Mouse (Mus musculus): Measurements from ENCODE around the gene Mafg. TPM values are rescaled to one million over a fixed set of nuclear protein-coding genes. Genes with fewer than 3 reads are reported as not detected.
"Not testable (repeated sequence)": the region's sequence is repeated elsewhere in the genome, so short reads cannot be mapped to it uniquely, and the experiment has no call there.

Mafg gene
- total and polyA plus RNA-seq, 3 experiments, result 32.8 to 45.2 (median 35.7) TPM

DNA sequence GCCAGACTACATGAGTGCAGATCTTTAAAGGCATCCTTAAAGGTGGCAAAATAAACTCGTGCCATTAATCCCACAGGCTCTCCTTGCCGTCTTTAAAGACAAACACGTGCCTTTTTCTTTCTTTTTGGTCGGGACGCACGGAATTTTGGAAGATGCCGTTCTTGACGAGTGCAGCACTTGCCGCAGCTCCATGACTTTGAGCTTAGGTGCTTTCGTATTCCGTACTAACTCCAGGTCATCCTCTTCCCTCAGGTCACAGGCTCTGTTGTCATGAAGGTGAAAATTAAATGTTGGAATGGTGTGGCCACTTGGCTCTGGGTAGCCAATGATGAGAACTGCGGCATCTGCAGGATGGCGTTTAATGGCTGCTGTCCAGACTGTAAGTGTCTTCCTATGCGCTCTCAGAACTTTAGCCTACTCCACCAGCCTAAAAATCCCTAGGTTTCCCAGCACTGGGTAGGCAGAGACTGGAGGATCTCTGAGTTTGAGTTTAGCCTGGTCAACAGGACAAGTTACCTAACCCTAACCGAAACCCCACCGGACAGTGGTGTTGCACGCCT lies 34.3 kb downstream of the Mafg start:
- H3K4me3 ChIP-seq, result peak overlapping the region; percentile 85
- no peak for DNase-seq
- H3K27me3 ChIP-seq (ENCODE audit: control insufficient read depth, insufficient read depth, low read length), result no peaks in the 10 kb centered on the region
- H3K9ac ChIP-seq (ENCODE audit: low read depth, low read length), result peak overlapping the region; percentile 81
- H3K27ac ChIP-seq, result peak overlapping the region; percentile 77
- 41% methylated on average over 17 of the region's 17 CpGs for WGBS
- intact Hi-C loops (cut with DNase I), result no loop called here
- H3K4me1 ChIP-seq (ENCODE audit: control insufficient read depth, insufficient read depth, low read length), result peaks cover 7% of the 10 kb centered on the region
- H3K79me2 ChIP-seq (replicated peaks; ENCODE audit: control insufficient read depth, insufficient read depth, low read length), result peaks cover 3% of the 10 kb centered on the region
- no peak for TF ChIP-seq EP300 (IDR thresholded peaks at IDR 0.05; ENCODE audit: insufficient read depth, low read depth, low read length)
- TF ChIP-seq CTCF (IDR thresholded peaks at IDR 0.05), result no peak
- no peak for TF ChIP-seq POLR2A (IDR thresholded peaks at IDR 0.05; ENCODE audit: insufficient read depth, low read depth, low read length)
- no peaks in the 10 kb centered on the region; the same call in 1 of the 2 replicates for H3K36me3 ChIP-seq (ENCODE audit: control insufficient read depth, insufficient read depth, low read length)

DNA sequence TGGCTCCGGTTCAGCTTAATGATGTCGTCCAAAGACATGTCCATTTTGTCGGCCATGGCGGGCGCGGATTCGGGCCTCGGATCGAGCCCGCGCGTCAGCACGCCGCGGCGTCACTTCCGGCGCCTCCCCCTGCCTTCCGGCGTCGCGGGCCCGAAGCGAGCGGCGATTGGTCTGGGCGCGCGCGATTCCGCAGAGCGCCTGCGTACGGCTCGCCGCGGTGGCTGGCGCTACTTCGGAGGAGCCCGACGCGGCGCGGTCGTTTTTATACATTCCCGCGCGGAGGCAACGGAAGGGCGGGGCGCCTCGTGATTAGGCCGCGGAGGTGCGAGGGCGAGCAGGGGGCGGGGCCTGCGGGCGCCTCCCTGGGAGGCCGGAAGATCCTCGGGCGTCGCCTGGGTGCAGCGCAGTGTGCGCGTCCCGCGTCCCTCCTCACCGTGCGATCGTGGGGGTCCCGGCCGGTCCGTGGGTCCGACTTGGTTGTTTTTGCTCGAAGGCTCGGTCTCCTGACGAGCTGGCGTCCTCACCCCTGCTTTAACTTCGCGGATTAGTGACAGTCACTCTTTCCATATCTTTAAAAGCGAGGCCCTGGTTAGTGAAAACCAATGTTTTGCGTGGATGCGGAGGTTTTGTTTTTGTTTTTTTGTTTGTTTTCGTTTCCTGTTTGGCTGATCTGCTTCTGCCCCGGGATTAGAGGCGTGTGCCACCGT lies 35.0 kb downstream of the Mafg start, which contains the start of the genes Alyref and Anapc11:
Gene Alyref (minus strand): TSS at position 83 of the 707 bp plus-strand sequence.
Gene Anapc11 (plus strand): TSS at position 139 of the 707 bp plus-strand sequence.
- Histone ChIP-seq H3K36me3 (ENCODE audit: control insufficient read depth, insufficient read depth, low read length) (no peaks in the 10 kb centered on the region; the same call in 1 of the 2 replicates), H3K4me1 (ENCODE audit: control insufficient read depth, insufficient read depth, low read length) (peaks cover 7% of the 10 kb centered on the region), H3K79me2 (replicated peaks; ENCODE audit: control insufficient read depth, insufficient read depth, low read length) (peaks cover 3% of the 10 kb centered on the region), H3K27me3 (ENCODE audit: control insufficient read depth, insufficient read depth, low read length) (no peaks in the 10 kb centered on the region), H3K27ac (peak within 1 kb of the TSS; percentile 77), H3K9ac (ENCODE audit: low read depth, low read length) (peak within 1 kb of the TSS; percentile 84), H3K4me3 (peak within 1 kb of the TSS; percentile 85)
- DNase-seq, result peak; percentile 96 to 97
- intact Hi-C loops (cut with DNase I), result no loop called here
- TF ChIP-seq EP300 (IDR thresholded peaks at IDR 0.05; ENCODE audit: insufficient read depth, low read depth, low read length), result no peak
- TF ChIP-seq POLR2A (IDR thresholded peaks at IDR 0.05; ENCODE audit: insufficient read depth, low read depth, low read length), result peak; percentile 53
- TF ChIP-seq CTCF (IDR thresholded peaks at IDR 0.05), result peak; percentile 26
- WGBS, result under 1% methylated on average over 88 of the region's 88 CpGs

DNA sequence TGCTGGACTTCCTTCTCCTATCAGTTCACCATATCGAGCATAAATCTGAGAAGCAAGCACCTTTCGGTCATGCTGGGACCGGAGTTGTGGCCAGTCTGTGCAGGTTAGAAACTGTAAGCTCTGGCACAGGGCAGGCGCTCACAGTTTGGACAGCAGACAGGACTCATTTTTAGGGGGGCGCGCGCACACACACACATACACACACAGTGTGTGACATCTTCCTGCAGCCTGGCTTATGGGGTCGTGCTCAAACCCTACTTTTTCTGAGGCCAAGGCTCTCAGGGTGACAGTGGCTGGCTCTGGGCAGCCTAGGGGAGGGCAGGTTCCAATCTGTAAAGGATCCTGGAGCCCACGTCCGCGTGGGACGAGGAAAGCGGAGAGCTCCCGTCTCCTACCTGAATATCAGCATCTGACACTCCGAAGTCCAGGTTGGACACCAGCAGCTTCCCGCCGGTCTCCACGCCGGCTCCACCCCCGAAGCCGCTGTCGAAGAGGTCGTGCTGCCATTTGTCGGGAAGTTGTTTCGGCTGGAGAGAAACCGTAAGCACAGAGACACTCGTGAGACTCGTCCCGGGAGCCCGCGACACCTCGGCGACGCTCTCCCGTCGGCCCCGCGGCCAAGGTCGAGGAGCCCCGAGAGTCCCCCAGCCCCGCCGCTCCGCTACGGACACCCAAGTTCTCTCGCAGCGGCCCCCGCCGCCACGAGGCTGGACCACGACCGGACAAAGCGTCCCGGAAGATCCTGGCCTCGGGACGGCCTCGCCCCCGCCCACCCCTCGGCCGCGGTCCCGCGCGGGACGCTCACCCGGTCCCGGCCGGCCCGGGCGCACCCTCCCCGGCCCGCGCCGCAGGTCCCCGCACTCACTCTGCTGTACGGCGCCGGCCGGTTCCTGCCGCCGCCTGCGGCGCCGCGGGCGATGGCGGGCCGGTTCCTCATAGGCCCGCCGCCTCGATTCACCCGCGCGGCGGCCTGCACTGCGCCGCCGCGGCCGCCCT lies 35.9 kb downstream of the Mafg start:
- 3% methylated on average over 96 of the region's 99 CpGs for WGBS
- Histone ChIP-seq H3K4me3 (peak overlapping the region; percentile 85), H3K27me3 (ENCODE audit: control insufficient read depth, insufficient read depth, low read length) (no peaks in the 10 kb centered on the region), H3K36me3 (ENCODE audit: control insufficient read depth, insufficient read depth, low read length) (no peaks in the 10 kb centered on the region; the same call in none of the 2 replicates), H3K4me1 (ENCODE audit: control insufficient read depth, insufficient read depth, low read length) (peaks cover 7% of the 10 kb centered on the region), H3K79me2 (replicated peaks; ENCODE audit: control insufficient read depth, insufficient read depth, low read length) (peaks cover 3% of the 10 kb centered on the region), H3K27ac (peak overlapping the region; percentile 77), H3K9ac (ENCODE audit: low read depth, low read length) (peak overlapping the region; percentile 84)
- no peak for TF ChIP-seq CTCF (IDR thresholded peaks at IDR 0.05)
- no peak for TF ChIP-seq POLR2A (IDR thresholded peaks at IDR 0.05; ENCODE audit: insufficient read depth, low read depth, low read length)
- TF ChIP-seq EP300 (IDR thresholded peaks at IDR 0.05; ENCODE audit: insufficient read depth, low read depth, low read length), result no peak
- no peak for DNase-seq
- intact Hi-C loops (cut with DNase I), result no loop called here

DNA sequence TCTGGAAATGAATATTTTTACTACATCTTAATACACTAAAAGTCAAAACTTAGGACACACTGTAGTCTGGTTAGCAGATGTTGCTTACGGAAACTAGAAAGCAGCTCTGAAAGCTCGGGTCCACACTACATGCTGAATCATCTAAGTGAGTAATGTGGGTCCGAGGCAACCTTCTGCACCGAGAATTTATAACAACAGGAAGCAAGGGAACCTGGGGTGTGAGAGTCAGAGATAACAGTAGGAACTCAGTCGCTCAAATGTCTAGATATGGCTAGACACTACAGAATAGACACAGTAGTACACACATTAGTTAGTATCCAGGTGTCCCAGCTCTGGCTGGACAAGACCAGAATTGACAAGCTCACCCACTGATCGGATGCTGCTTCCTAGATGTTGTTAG lies 44.9 kb downstream of the Mafg start:
- no peak overlapping the region for H3K4me3 ChIP-seq
- no peaks in the 10 kb centered on the region for H3K27me3 ChIP-seq (ENCODE audit: control insufficient read depth, insufficient read depth, low read length)
- no peaks in the 10 kb centered on the region for H3K4me1 ChIP-seq (ENCODE audit: control insufficient read depth, insufficient read depth, low read length)
- no peaks in the 10 kb centered on the region; the same call in none of the 2 replicates for H3K36me3 ChIP-seq (ENCODE audit: control insufficient read depth, insufficient read depth, low read length)
- H3K9ac ChIP-seq (ENCODE audit: low read depth, low read length), result no peak overlapping the region
- intact Hi-C loops (cut with DNase I), result no loop called here
- no peak overlapping the region for H3K27ac ChIP-seq
- no peak for TF ChIP-seq CTCF (IDR thresholded peaks at IDR 0.05)
- no peak for TF ChIP-seq EP300 (IDR thresholded peaks at IDR 0.05; ENCODE audit: insufficient read depth, low read depth, low read length)
- TF ChIP-seq POLR2A (IDR thresholded peaks at IDR 0.05; ENCODE audit: insufficient read depth, low read depth, low read length), result no peak
- H3K79me2 ChIP-seq (replicated peaks; ENCODE audit: control insufficient read depth, insufficient read depth, low read length), result no peaks in the 10 kb centered on the region
- no peak for DNase-seq
- 61% methylated on average over 6 of the region's 6 CpGs for WGBS

DNA sequence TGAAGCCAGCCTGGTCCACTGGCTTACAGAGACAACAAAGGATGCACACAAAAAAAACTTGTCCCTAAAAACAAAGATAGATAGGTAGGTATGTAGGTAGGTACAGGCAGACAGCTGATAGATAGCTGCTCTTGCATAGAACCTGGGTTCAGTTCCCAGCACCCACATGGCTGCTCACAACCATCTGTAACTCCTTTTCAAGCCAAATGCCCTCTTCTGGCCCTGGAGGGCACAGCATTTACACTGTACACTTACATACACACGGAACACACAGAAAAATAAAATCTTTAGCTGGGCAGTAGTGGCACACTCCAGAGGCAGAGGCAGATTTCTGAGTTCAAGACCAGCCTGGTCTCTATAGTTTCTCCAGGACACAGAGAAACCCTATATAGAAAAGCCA lies 49.5 kb downstream of the Mafg start:
- no peak for DNase-seq
- Histone ChIP-seq H3K27me3 (ENCODE audit: control insufficient read depth, insufficient read depth, low read length) (no peaks in the 10 kb centered on the region), H3K36me3 (ENCODE audit: control insufficient read depth, insufficient read depth, low read length) (peaks cover 6% of the 10 kb centered on the region), H3K79me2 (replicated peaks; ENCODE audit: control insufficient read depth, insufficient read depth, low read length) (peaks cover 5% of the 10 kb centered on the region), H3K27ac (no peak overlapping the region), H3K9ac (ENCODE audit: low read depth, low read length) (no peak overlapping the region), H3K4me1 (ENCODE audit: control insufficient read depth, insufficient read depth, low read length) (peaks cover 7% of the 10 kb centered on the region), H3K4me3 (no peak overlapping the region)
- no peak for TF ChIP-seq EP300 (IDR thresholded peaks at IDR 0.05; ENCODE audit: insufficient read depth, low read depth, low read length)
- no peak for TF ChIP-seq POLR2A (IDR thresholded peaks at IDR 0.05; ENCODE audit: insufficient read depth, low read depth, low read length)
- no peak for TF ChIP-seq CTCF (IDR thresholded peaks at IDR 0.05)
- intact Hi-C loops (cut with DNase I), result loop anchor here (2.0 to 5.0 kb wide), 3 partner anchors 29 to 128 kb away; partner anchors contain the start of genes Cenpx, Lrrc45 and Mcrip1
- 97% methylated on average over 1 of the region's 1 CpGs for WGBS

DNA sequence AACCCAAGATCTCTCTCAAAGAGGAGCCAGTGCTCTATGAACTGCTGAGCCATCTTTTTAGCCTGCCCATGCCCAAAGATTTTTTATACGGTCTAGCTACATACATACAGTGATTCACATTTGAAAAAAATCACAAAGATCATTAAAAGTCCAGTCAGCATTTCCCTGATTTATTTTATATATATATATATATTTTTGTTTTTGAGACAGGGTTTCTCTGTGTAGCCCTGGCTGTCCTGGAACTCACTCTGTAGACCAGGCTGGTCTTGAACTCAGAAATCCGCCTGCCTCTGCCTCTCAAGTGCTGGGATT lies 50.5 kb downstream of the Mafg start:
- not testable (repeated sequence) for H3K36me3 ChIP-seq (ENCODE audit: control insufficient read depth, insufficient read depth, low read length); H3K27me3 ChIP-seq (ENCODE audit: control insufficient read depth, insufficient read depth, low read length); H3K79me2 ChIP-seq (replicated peaks; ENCODE audit: control insufficient read depth, insufficient read depth, low read length); H3K4me1 ChIP-seq (ENCODE audit: control insufficient read depth, insufficient read depth, low read length); H3K4me3 ChIP-seq; H3K27ac ChIP-seq; H3K9ac ChIP-seq (ENCODE audit: low read depth, low read length); DNase-seq
- intact Hi-C loops (cut with DNase I), result loop anchor here (2.0 to 5.0 kb wide), 3 partner anchors 30 to 129 kb away; partner anchors contain the start of genes Cenpx, Lrrc45 and Mcrip1
- WGBS, result 95% methylated on average over 2 of the region's 2 CpGs
